Mouse (Mus musculus) CH12.LX (cell line): ENCODE measurements at regions not wholly inside any gene's neighbourhood (a gene's known extent, or its start where the extent isn't known, plus 50 kb on each side); places are given as distances from the start of the nearest gene placed in this dataset.

Experiments used
- CHD2 ChIP-seq: IDR thresholded peaks from 2 replicates; pipeline ENCODE4 v1.6.1; 2011; ENCODE audit warnings: low read length, improper control_type of control experiment
- CTCF ChIP-seq, 2 experiments: IDR thresholded peaks in 1 of 2; conservative IDR thresholded peaks in 1 of 2; 2 replicates each; pipeline ENCODE4 v1.5.1; 2011 to 2012; ENCODE audit warnings: low read depth in 2 of 2, low read length in 2 of 2, improper control_type of control experiment in 1 of 2, inconsistent platforms in 1 of 2, mild to moderate bottlenecking in 1 of 2, moderate library complexity in 1 of 2
- E2F4 ChIP-seq: IDR thresholded peaks from 2 replicates; pipeline ENCODE4 v1.6.1; 2011; ENCODE audit warnings: low read depth, low read length, improper control_type of control experiment; ENCODE audit not compliant: insufficient replicate concordance
- HCFC1 ChIP-seq: IDR thresholded peaks from 2 replicates; pipeline ENCODE4 v1.6.1; 2012; ENCODE audit warnings: low read depth, mild to moderate bottlenecking, inconsistent platforms, low read length, improper control_type of control experiment
- NRF1 ChIP-seq: IDR thresholded peaks from 2 replicates; pipeline ENCODE4 v1.6.1; 2014; ENCODE audit warnings: low read depth, mild to moderate bottlenecking, inconsistent platforms, low read length, improper control_type of control experiment, moderate library complexity
- POLR2A ChIP-seq: IDR thresholded peaks from 2 replicates; pipeline ENCODE4 v1.6.1; 2011; ENCODE audit warnings: low read depth, mild to moderate bottlenecking, improper control_type of control experiment, low read length
- RAD21 ChIP-seq: IDR thresholded peaks from 2 replicates; pipeline ENCODE4 v1.6.1; 2011; ENCODE audit warnings: low read depth, mild to moderate bottlenecking, low read length, improper control_type of control experiment, moderate library complexity
- USF1 ChIP-seq: IDR thresholded peaks from 2 replicates; pipeline ENCODE4 v1.6.1; 2014; ENCODE audit warnings: low read depth, mild to moderate bottlenecking, inconsistent platforms, low read length, improper control_type of control experiment

- TF ChIP-seq POLR2A (no peak), RAD21 (no peak), NRF1 (no peak), CTCF (conservative IDR thresholded peaks at IDR 0.05 in 1 of 2, IDR thresholded peaks at IDR 0.05 in 1 of 2; ENCODE audit: low read depth in 2 of 2, low read length in 2 of 2) (no peak), E2F4 (no peak), USF1 (no peak), CHD2 (no peak), HCFC1 (no peak)
Measured at GRCm38 (mm10) chr12:48616337-48616736, 766.1 kb upstream of the Foxg1 start.
